Mouse (Mus musculus) liver, postnatal 0 days (tissue): ENCODE data around the gene Atp6v0a4.

Experiments
- CTCF ChIP-seq: sonication (generic); IDR thresholded peaks from 2 replicates; pipeline ENCODE4 v1.5.1; 2016; ENCODE audit warnings: antibody characterized with exemption, low read depth
- EP300 ChIP-seq: IDR thresholded peaks from 2 replicates; pipeline ENCODE4 v1.6.1; 2016; ENCODE audit warnings: antibody characterized with exemption, low read depth, mild to moderate bottlenecking

GRCm38 (mm10) chr6:38123471-38124206 is 747 bp downstream of the Atp6v0a4 start:
- TF ChIP-seq EP300 (no peak), CTCF (no peak)
